Mouse (Mus musculus) forebrain, embryonic 14.5 days (tissue): ENCODE results near the gene Mrps2. TPM values are rescaled to one million over a fixed set of nuclear protein-coding genes. Genes with fewer than 3 reads are reported as not detected.
"Not testable (repeated sequence)": the region's sequence is repeated elsewhere in the genome, so short reads cannot be mapped to it uniquely, and the experiment has no call there.

Experiments
- ATAC-seq: fragments of 200-750 bp; cut with Nextera tagmentation; 2 replicates; pipeline ENCODE4 v1.8.0; 2017; ENCODE audit warnings: mild to moderate bottlenecking, moderate library complexity
- DNase-seq: peaks from one replicate; pipeline ENCODE4 v3.0.0-alpha.2; 2015; ENCODE audit warnings: low spot score
- H3K27ac ChIP-seq: fragments of 300-500 bp; sonication (generic); 2 replicates; pipeline ENCODE4 v1.5.1; 2014; ENCODE audit warnings: low read depth, mild to moderate bottlenecking, control low read depth, low read length, moderate library complexity
- H3K27me3 ChIP-seq: fragments of 300-500 bp; sonication (generic); replicated peaks from 2 replicates; pipeline ENCODE4 v1.6.1; 2014; ENCODE audit warnings: low read length, control low read depth, mixed read lengths; ENCODE audit not compliant: control insufficient read depth, insufficient read depth
- H3K36me3 ChIP-seq: fragments of 300-500 bp; sonication (generic); 2 replicates; pipeline ENCODE4 v1.6.1; 2014; ENCODE audit warnings: low read length, control low read depth; ENCODE audit not compliant: control insufficient read depth, insufficient read depth
- H3K4me1 ChIP-seq: fragments of 300-500 bp; sonication (generic); 2 replicates; pipeline ENCODE4 v1.6.1; 2014; ENCODE audit warnings: antibody characterized with exemption, low read length, control low read depth; ENCODE audit not compliant: control insufficient read depth, insufficient read depth
- H3K4me2 ChIP-seq: fragments of 300-500 bp; sonication (generic); 2 replicates; pipeline ENCODE4 v1.6.1; 2014; ENCODE audit warnings: mild to moderate bottlenecking, control low read depth, low read length
- H3K4me3 ChIP-seq: fragments of 300-500 bp; sonication (generic); 2 replicates; pipeline ENCODE4 v1.5.1; 2014; ENCODE audit warnings: low read depth, low read length, control low read depth
- H3K9ac ChIP-seq: fragments of 300-500 bp; sonication (generic); 2 replicates; pipeline ENCODE4 v1.6.1; 2014; ENCODE audit warnings: mild to moderate bottlenecking, low read length, control low read depth, moderate library complexity
- H3K9me3 ChIP-seq: fragments of 300-500 bp; sonication (generic); replicated peaks from 2 replicates; pipeline ENCODE4 v1.6.1; 2016; ENCODE audit warnings: low read length, control low read depth, mixed read lengths; ENCODE audit not compliant: control insufficient read depth
- WGBS: fragments of 180-500 bp; shearing (Covaris S2); extraction: QIAGEN DNeasy Blood & Tissue Kit; methylation state at CpG from one replicate; pipeline ENCODE4 v1.1.7; 2014; 5-methylcytosine and 5-hydroxymethylcytosine counted together
- polyA plus RNA-seq: library from polyadenylated mRNA; unstranded; fragments of >200 nt; fragmentation: Nextera tagmentation; extraction: Ambion mirVana; gene quantifications from 2 replicates; pipeline ENCODE4 v1.2.1, GENCODE M21; 2014

The Mrps2 gene
- polyA plus RNA-seq, 1 experiment from 2014 or later, result 55.0 TPM

- no peak overlapping the region for H3K4me2 ChIP-seq
- no peaks in the 10 kb centered on the region for H3K9me3 ChIP-seq
- ATAC-seq (no peak), DNase-seq (no peak)
- WGBS, result 80% methylated on average over 6 of the region's 6 CpGs
- no peak overlapping the region for H3K27ac ChIP-seq
- no peaks in the 10 kb centered on the region for H3K4me1 ChIP-seq
- no peak overlapping the region for H3K4me3 ChIP-seq
- H3K36me3 ChIP-seq, result no peaks in the 10 kb centered on the region
- no peaks in the 10 kb centered on the region for H3K27me3 ChIP-seq
- no peak overlapping the region for H3K9ac ChIP-seq
These were observed 38.4 kb downstream of the Mrps2 start for GRCm38 (mm10) chr2:28506291-28506690.

GRCm38 (mm10) chr2:28511600-28511999 lies 43.7 kb downstream of the Mrps2 start:
- H3K36me3 ChIP-seq, H3K27me3 ChIP-seq, H3K9me3 ChIP-seq, H3K4me3 ChIP-seq, H3K9ac ChIP-seq, H3K4me2 ChIP-seq, H3K4me1 ChIP-seq, DNase-seq, H3K27ac ChIP-seq, ATAC-seq: not testable (repeated sequence)
- 45% methylated on average over 5 of the region's 5 CpGs for WGBS

- under 1% methylated on average over 49 of the region's 71 CpGs for WGBS
- peak within 1 kb of the TSS; percentile 88 for H3K27ac ChIP-seq
- peak within 1 kb of the TSS; percentile 71 for H3K4me2 ChIP-seq
- DNase-seq (peak; percentile 63), ATAC-seq (peak; percentile 71)
- H3K9ac ChIP-seq, result peak within 1 kb of the TSS; percentile 96
- H3K4me3 ChIP-seq, result peak within 1 kb of the TSS; percentile 89
- H3K36me3 ChIP-seq, result peaks cover 10% of the 10 kb centered on the region; the same call in 1 of the 2 replicates
- H3K4me1 ChIP-seq, result peaks cover 15% of the 10 kb centered on the region
- H3K9me3 ChIP-seq, result no peaks in the 10 kb centered on the region
- no peaks in the 10 kb centered on the region for H3K27me3 ChIP-seq
These were observed 45.0 kb downstream of the Mrps2 start, which contains the start of gene Ralgds for GRCm38 (mm10) chr2:28512798-28513401. Ralgds (plus strand) TSS chr2:28513125.

GRCm38 (mm10) chr2:28513431-28514370 lies 45.8 kb downstream of the Mrps2 start:
- WGBS, result 5% methylated on average over 47 of the region's 47 CpGs
- H3K27me3 ChIP-seq, result no peaks in the 10 kb centered on the region
- no peaks in the 10 kb centered on the region for H3K9me3 ChIP-seq
- H3K4me3 ChIP-seq, result peak overlapping the region; percentile 89
- peak; percentile 23 for DNase-seq
- peak overlapping the region; percentile 88 for H3K27ac ChIP-seq
- peak; percentile 38 for ATAC-seq
- peaks cover 10% of the 10 kb centered on the region; the same call in 1 of the 2 replicates for H3K36me3 ChIP-seq
- peak overlapping the region; percentile 71 for H3K4me2 ChIP-seq
- H3K9ac ChIP-seq, result peak overlapping the region; percentile 96
- peaks cover 21% of the 10 kb centered on the region for H3K4me1 ChIP-seq

DNA sequence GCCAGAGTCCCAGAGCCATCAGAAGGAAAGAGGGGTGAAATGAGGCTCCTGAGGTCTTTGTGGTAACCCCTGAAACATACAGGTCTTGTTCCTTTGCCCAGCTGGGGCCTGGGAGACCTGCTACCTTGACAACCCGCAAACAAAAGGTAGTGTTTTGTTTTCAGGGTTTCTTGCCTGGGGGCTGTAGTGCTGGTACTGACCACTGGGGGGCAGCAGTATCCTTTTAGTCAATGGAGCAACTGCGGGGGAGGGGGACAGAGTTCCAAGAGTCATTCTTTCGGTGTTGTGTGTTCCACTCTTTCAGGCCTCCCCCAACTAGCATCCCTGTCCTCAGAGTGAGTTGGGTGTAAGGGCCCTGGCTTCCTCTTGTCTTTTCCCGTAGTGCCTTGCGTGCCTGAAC lies 46.6 kb downstream of the Mrps2 start:
- DNase-seq, result peak; percentile 89
- peaks cover 21% of the 10 kb centered on the region for H3K4me1 ChIP-seq
- peak overlapping the region; percentile 71 for H3K4me2 ChIP-seq
- no peaks in the 10 kb centered on the region for H3K9me3 ChIP-seq
- 19% methylated on average over 4 of the region's 5 CpGs for WGBS
- H3K4me3 ChIP-seq, result peak overlapping the region; percentile 89
- H3K9ac ChIP-seq, result peak overlapping the region; percentile 96
- ATAC-seq, result 0 out of 2 replicates have a peak, but pooled peaks have one; percentile 8
- H3K27me3 ChIP-seq, result no peaks in the 10 kb centered on the region
- peaks cover 10% of the 10 kb centered on the region; the same call in 1 of the 2 replicates for H3K36me3 ChIP-seq
- H3K27ac ChIP-seq, result peak overlapping the region; percentile 88; the same call in 1 of the 2 replicates

DNA sequence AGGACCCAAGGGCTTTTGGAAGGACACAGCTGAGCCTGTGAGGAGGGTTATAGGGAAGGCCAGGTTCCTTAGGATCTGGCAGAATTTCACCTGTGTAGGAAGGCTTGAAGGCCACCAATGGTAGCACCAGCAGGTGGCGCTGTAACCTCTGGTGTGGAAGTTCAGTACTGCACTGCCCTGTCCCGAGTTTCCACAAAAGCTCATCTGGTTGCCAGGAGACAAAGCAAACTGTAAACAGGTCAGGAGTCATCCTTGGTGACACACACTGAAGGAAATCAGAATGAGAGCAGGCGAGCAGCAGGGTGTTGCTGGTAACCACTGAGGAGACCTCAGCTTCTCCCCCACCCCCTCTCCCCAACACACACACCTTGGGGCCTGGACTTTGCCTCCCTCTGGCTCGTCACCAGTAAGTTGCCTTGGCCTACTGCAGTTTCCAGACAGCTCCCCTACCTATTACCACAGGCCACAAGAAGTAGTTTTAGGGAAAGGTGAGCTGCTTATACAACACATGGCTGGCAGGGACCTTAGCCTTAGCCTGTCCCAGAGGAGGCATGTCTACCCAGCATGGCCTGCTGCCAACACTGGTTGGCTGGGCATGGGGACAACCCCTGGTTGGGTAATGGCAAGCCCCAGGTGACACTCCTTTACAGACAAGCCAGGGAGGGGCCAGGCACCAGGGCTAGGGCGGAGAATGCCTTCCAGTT lies 49.5 kb downstream of the Mrps2 start:
- Histone ChIP-seq H3K4me1 (peaks cover 21% of the 10 kb centered on the region), H3K36me3 (peaks cover 10% of the 10 kb centered on the region; the same call in 1 of the 2 replicates), H3K27ac (peak overlapping the region; percentile 44), H3K9me3 (no peaks in the 10 kb centered on the region), H3K4me2 (no peak overlapping the region), H3K4me3 (no peak overlapping the region), H3K27me3 (no peaks in the 10 kb centered on the region), H3K9ac (no peak overlapping the region)
- peak; percentile 63 for DNase-seq
- WGBS, result 45% methylated on average over 5 of the region's 5 CpGs
- ATAC-seq, result no peak

DNA sequence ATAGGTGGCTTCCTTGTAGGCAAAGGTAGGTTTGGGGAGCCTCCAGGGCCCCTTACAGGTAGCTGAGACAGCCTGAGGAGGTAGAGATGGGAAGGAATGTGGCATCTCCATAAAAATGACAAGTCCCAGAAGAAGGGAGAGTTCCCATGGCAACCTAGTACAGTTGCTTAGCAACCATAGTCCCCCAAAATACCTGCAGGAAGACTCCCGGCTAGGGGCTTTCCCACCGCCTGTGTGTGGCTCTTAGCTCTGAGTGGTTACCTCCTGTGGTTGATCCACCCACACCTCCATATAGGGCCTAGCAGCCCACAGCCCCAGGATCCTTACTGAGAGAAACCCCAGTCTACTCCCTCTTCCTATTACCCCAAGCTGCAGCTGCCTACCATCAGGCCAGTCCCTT lies 50.4 kb downstream of the Mrps2 start:
- H3K9me3 ChIP-seq, result no peaks in the 10 kb centered on the region
- no peak overlapping the region for H3K9ac ChIP-seq
- H3K4me1 ChIP-seq, result peaks cover 21% of the 10 kb centered on the region
- peaks cover 10% of the 10 kb centered on the region; the same call in 1 of the 2 replicates for H3K36me3 ChIP-seq
- WGBS, result 15% methylated on average over 2 of the region's 2 CpGs
- H3K27ac ChIP-seq, result 0 out of 2 replicates have a peak overlapping the region, but pooled peaks have one; percentile 44
- H3K4me2 ChIP-seq, result no peak overlapping the region
- DNase-seq (peak; percentile 64), ATAC-seq (no peak)
- no peaks in the 10 kb centered on the region for H3K27me3 ChIP-seq
- no peak overlapping the region for H3K4me3 ChIP-seq

DNA sequence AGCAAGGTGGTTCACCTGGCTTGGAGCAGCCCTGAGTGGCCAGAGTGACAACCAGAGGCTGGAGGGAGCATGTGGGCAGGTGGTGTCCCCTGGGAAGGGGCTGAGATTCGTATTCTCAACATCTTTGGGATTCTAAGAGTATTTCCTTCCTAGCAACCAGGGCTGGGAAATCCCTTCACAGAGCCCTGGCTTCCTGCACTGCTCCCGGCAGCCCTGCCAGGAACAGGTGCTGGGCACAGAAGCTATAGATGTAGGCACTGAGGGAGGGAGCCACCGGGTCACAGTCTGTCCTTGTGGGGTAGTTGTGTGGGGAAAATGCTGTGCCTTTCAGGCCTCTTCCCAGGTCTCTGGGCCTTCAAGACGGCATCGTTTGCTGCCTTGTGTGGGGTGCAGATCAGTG lies 52.7 kb downstream of the Mrps2 start:
- no peak overlapping the region for H3K4me3 ChIP-seq
- 0 out of 2 replicates have a peak, but pooled peaks cover 6% of the 10 kb centered on the region for H3K36me3 ChIP-seq
- ATAC-seq, result no peak
- WGBS, result 67% methylated on average over 5 of the region's 5 CpGs
- H3K27me3 ChIP-seq, result no peaks in the 10 kb centered on the region
- H3K27ac ChIP-seq, result no peak overlapping the region
- no peak overlapping the region for H3K9ac ChIP-seq
- no peak overlapping the region for H3K4me2 ChIP-seq
- H3K4me1 ChIP-seq, result peaks cover 35% of the 10 kb centered on the region
- no peak for DNase-seq
- H3K9me3 ChIP-seq, result no peaks in the 10 kb centered on the region
